Mouse (Mus musculus): ENCODE measurements around the gene Trpv5.

Gene Trpv5

GRCm38 (mm10) chr6:41637927-41638506 is 42.6 kb downstream of the Trpv5 start:
- no peak for DNase-seq

- DNase-seq = no peak
Measured at GRCm38 (mm10) chr6:41637393-41637792, 43.2 kb downstream of the Trpv5 start.

- no peak for DNase-seq
Measured at GRCm38 (mm10) chr6:41636178-41636577, 44.4 kb downstream of the Trpv5 start, which contains the start of gene Trpv6. Trpv6 (minus strand) TSS chr6:41636405.

GRCm38 (mm10) chr6:41635211-41635610 is 45.4 kb downstream of the Trpv5 start:
- no peak for DNase-seq

GRCm38 (mm10) chr6:41631549-41631948 is 49.0 kb downstream of the Trpv5 start:
- no peak for DNase-seq

- no peak for DNase-seq
Measured at GRCm38 (mm10) chr6:41630791-41631190, 49.8 kb downstream of the Trpv5 start.

GRCm38 (mm10) chr6:41628180-41628579 is 52.4 kb downstream of the Trpv5 start:
- DNase-seq = no peak

- peak; percentile 81 for DNase-seq
Measured at GRCm38 (mm10) chr6:41622661-41623060, 57.9 kb downstream of the Trpv5 start.

GRCm38 (mm10) chr6:41621241-41621990 is 59.2 kb downstream of the Trpv5 start:
- DNase-seq = no peak

- DNase-seq = peak; percentile 76
Measured at GRCm38 (mm10) chr6:41620173-41620798, 60.3 kb downstream of the Trpv5 start.

- DNase-seq = no peak
Measured at GRCm38 (mm10) chr6:41607637-41608036, 72.9 kb downstream of the Trpv5 start.

GRCm38 (mm10) chr6:41606214-41606613 is 74.4 kb downstream of the Trpv5 start:
- peak; percentile 92 for DNase-seq

GRCm38 (mm10) chr6:41605794-41606104 is 74.8 kb downstream of the Trpv5 start:
- no peak for DNase-seq

- DNase-seq = peak; percentile 97
Measured at GRCm38 (mm10) chr6:41605061-41605793, 75.3 kb downstream of the Trpv5 start, which contains the start of gene Ephb6. Ephb6 (plus strand) TSS chr6:41605482.

GRCm38 (mm10) chr6:41604401-41605050 is 76.0 kb downstream of the Trpv5 start:
- no peak for DNase-seq
